Mouse (Mus musculus) thymus, postnatal 0 days (tissue): ENCODE results near the gene Mob2. TPM values are rescaled to one million over a fixed set of nuclear protein-coding genes. Genes with fewer than 3 reads are reported as not detected.

Experiments
- DNase-seq: peaks from one replicate; pipeline ENCODE4 v3.0.0-alpha.2; 2015; ENCODE audit warnings: low spot score
- polyA plus RNA-seq: library from polyadenylated mRNA; unstranded; fragments of >200 nt; fragmentation: Nextera tagmentation; extraction: Ambion mirVana; gene quantifications from 2 replicates; pipeline ENCODE4 v1.2.1, GENCODE M21; 2015

Gene Mob2
- polyA plus RNA-seq, 1 experiment from 2014 or later, result 93.5 TPM

DNA sequence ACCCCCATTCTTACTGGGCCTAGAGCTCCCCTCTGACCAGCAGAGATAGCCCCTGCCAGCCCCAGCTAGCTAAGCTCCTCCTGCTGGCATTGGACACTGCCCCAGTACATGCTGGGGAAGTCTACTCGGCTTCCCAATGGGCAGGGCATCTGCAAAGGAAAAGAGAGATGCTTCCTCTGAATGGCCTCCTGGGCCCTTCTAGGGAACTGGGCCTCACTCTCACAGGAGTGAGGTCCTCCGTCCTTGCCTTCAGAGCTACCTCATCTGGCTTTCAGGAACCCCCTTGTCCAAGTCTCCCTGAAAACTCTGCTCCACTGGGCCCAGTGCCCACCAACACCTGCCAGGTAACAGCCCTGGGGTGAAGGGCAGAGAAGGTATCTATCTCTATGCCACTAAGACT lies 20.0 kb upstream of the Mob2 start:
- DNase-seq, result no peak

DNA sequence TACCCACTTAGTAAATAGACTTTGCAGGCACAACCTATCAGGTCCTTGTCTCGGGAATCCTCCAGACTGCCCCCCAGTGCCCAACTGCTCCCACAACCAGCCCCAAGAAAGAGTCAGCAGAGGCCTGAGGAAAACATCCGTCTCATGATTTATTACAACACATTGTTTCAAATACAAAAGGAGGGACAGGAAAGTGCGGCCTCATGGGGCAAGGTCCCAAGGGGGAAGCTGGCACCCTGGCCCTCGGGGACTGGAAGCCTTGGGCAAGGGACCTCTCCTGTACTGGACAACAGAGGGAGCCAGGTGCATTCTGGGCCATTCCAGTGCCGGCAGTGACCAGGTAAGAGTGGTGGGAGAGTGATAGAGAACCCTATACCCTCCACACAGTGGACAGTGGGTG lies 18.5 kb upstream of the Mob2 start:
- no peak for DNase-seq

DNA sequence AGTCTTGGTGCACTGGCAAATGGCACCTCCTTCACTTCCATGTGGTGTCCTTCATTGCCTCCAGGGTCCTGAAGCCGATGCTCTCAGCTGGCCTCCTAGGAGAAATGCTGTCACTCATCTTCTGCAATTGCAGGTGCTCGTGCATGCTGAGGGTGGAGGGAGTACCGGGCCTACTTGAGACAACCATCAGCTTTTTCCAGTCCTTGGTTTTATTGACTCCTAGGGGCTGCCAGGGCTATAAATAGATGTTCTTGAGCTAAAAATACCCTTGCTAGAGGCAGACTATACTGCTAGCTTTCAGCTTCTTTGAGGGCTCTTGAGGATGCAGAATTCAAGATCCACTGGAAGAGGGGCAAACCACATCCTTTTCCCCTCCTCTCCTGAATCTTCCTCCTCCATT lies 16.3 kb upstream of the Mob2 start:
- DNase-seq, result no peak

DNA sequence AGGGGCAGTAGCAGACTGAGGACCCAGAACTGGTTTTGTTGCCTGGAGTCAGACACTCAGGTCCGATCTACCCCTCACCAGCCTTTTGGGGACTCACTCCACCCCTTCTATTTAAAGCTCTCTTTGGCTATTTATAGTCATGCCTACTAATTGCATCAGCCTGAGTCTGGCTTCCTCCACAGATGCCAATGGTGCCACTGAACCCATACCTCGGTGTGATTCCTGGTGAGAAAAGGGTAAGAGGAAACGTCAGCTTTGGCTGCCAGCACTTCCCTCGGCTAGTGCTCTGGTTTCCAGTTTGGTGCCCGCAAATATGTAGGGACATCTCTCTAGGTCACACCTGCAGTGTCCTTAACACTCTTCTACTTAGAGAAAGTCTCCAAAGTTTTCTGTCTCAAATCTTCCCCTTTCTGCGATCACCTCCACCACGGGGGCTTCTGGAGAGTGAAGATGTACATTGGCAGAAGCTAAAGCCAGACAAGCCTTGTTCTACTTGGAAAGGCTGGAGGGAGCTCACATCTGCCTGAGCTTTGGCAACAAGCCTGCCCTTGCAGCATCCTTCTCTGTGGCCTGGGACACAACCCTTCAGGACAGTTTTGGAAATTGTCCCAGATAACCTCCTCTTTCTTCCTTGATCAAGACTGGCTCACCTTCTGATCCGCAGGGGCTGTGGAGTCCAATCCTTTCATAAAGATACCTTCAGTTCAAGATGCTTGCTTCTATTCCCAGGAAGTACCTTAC lies 13.5 kb upstream of the Mob2 start:
- no peak for DNase-seq

DNA sequence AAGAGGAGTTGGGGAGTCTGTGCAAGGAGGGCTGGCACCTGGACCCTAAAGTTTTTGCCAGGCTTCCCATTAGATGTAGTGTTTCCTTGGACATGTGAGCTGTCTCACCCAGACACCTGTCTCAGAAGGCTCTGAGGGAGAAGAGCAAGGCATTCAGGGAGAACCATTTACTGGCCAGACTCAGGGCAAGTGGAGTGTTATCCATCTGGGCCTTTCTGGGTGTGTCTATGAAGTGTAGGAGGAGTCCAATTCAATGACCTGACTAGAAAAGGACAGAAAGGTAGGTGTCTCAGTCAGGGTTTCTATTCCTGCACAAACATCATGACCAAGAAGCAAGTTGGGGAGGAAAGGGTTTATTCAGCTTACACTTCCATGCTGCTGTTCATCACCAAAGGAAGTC lies 10.9 kb upstream of the Mob2 start:
- no peak for DNase-seq

DNA sequence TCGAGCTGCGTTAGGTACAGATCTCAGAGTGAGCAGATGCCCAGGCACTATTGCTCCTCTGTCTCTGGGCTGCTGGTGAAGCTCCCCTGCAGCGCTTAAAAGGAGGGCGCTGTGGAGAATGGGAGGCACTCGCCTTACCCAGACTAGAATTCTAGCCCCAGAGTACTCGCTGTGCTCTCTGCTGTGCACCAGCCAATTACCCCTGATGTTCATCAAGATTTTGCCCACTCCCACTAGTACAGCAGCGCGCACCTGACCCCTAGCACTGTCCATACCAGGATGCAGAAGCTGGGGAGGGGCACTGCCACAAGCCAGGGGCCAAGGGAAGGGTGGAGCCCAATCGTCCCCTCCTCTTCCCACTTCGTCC lies 10.3 kb upstream of the Mob2 start:
- DNase-seq, result no peak

DNA sequence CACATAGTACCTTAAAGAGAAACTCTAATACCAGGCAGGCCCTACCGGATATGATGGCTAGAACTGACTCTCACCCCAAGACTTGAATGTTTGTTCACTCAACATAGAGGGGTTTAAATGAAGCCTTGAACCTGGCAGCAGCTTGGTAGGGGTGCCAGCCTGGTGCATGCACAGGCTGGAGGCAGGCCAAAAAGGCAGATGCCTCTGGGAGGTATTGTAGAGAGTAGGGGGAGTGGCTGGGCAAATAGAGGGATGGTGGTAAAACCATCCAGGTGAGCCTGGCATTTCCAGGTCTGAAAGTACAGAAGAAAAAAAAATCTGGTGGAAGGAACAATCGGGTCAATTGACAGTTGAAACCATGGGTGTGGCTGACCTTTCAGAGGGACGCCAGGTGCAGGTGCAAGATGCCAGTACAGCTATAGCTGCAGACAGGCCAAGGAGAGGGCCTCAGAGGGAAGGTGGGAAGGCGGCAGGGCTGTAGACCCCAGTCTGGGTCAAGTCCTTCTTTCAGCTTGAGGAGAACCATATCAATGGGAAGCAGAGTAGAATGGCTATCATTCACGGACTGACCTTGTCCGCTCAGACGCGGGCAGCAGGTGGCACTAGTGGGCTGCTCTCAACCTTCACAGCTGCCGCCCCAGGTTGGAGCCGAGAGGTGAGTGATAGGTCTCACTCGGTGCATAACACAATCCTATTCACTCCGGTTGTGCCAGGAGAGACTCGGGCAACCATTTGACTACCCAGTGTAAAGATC lies 9.8 kb upstream of the Mob2 start:
- DNase-seq, result peak; percentile 56

DNA sequence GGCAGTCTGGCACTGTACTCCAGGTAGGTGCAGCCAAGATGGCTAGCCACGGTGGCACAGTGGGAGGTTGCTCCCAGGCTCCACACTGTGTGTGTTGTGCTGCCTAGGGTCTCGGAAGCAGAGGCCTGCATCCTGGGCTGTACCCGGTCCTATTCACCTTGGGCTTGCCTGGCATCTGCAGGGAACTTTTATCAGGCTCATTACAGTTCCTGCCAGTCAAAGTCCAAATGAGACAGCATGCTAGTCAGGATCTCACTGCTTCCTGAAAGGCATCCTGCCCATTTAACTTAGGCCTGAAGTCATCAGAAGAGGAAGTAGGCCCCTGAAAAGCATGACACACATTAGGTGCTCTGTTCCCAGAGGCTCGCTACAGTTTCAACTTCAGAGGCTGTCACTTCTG lies 7.6 kb upstream of the Mob2 start:
- DNase-seq, result no peak

DNA sequence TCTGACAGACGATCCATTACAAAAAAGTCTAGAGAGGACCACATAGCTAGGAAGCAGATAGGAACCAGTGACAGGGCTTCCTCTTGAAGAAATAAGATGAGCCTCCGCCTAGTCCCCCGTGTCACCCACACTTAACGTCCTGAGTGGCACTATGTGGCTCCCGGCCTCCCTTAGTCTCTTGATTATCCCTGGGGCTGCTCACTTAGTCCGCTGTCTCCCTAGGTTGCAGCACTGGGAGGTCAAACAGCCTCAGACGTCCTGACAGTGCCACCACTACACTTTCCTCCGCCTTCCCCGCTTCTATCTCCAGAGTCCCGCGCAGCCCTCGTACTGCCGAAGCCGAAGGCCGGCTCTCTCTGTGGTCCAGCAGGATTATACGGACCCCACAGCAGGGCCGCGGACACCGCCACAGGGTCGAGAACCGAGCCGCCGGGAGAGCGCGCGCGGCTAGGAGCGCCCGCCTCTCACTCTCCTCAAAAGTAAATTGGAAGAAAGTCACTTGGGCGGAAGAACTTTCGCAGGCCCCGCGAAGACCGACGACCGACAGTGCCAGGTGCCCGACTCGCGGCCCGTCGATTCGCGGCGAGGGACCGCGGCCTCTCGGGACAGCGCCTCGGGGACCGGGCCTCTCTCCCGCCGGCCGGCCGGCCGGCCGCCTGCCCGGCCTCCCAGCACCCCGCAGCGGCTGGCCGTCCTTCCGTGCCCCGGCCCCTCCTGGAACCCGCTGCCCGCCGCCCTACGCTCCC lies 507 bp downstream of the Mob2 start:
- peak; percentile 37 for DNase-seq

DNA sequence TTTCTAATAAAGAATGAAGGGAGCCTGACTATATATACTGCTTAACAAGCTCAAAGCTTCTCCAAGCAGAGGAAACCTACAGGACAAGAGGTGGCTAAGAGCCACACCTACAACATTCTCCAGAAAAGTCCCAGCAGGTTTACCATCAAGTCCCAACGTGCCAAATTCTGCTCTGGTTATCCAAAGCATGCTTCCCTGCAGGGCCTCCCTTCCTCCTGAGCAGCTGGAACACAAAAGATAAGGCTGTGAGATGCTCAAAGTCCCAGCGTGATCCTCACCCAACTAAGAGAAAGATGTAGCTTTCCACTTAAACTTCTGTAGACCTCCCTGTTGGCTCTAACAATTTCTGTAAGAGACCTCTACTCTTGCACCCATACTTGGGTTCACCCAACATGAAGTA lies 1.8 kb downstream of the Mob2 start:
- no peak for DNase-seq

DNA sequence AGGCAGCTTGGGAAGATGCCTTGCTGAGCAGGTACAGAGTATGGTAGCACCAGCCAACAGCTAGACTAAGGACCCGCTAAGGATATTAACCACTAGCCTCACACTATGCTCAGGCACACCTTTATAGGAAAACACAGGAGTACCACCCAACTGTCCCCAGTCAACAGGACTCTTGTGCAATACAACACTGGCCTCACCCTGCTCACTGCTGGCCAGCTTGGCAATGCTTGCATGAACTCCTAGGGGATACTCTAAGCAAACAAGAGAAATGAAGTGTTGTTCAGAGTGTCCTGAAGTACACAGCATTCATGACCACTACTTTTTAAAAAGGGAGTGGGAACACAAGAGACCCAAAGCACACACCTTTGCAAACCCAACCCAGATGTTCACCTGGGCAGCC lies 3.7 kb downstream of the Mob2 start:
- no peak for DNase-seq

DNA sequence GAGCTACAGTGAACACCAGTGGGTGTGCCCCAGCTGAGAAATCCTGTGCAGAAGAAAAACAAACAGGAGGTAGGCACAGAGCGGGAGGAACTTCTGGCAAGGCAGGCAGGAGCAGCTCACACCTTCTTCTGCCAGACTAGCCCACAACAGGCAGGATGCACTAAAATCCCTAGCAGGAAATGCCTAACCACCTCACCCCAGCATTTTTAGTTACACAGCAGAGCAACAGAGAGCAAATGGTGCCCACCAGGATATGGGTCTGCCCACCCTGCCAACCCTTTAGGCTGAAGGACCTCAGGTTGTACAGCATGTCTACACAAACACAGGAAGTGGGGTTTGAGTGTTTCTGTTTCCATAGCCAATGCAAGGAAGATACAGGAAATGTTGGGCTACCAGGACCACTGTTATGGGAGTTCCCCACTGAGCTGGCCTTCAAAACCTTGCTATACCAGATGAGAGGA lies 4.2 kb downstream of the Mob2 start:
- peak; percentile 61 for DNase-seq

DNA sequence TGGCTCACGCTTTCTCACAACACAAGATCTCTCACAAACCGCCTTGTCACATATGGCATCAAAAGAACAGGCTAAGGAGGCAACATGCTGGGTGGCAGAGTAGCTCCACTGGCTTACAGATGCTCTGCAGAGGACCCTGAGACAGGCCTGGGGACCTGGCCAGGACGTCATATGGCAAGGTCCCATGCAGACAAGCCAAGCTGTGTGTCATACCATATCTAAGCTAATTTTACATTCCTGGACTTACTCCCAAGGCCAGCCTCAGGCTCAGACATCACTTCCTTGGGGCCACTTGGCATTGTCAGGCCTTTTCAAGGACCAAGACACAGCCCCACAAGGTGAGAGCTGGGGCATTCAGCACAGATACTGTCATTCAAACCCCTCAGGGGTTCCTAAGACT lies 5.4 kb downstream of the Mob2 start:
- DNase-seq, result no peak

DNA sequence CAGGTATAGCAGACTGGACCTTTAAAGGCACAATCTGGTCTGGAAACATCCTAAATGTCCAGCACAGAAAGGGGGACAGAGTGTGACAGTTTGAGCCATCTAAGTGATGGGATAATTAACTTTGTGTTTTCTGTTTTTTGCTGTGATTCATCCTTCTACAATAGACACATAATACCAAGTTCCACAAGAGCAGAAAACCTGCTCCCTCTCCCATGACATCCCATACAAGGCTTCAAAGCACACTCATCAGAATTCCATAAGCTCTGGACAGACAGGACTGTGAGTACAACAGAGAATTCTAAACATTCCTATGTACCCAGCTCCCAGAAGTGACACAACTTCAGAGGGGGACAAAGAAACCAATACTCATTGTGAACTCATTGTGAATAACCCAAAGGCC lies 10.3 kb downstream of the Mob2 start:
- DNase-seq, result no peak

DNA sequence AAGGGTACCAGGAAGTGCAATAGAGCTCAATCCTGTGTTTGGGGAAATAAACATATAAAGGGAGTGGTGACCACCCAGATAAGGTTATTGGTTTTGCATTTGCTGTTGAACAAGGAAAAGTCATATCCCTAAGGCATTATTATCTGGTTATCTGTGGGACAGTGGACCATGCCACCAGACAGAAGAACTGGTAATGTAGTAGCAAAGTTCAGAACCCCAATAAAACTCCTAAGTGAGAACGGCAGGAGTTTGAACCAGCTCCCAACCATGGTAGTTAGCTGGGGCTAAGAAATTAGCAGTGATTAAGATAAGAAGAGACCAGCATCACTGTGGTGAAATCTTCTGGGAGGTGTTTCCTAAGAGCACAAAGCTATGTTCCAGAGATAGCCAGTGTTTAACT lies 14.9 kb downstream of the Mob2 start:
- DNase-seq, result no peak

DNA sequence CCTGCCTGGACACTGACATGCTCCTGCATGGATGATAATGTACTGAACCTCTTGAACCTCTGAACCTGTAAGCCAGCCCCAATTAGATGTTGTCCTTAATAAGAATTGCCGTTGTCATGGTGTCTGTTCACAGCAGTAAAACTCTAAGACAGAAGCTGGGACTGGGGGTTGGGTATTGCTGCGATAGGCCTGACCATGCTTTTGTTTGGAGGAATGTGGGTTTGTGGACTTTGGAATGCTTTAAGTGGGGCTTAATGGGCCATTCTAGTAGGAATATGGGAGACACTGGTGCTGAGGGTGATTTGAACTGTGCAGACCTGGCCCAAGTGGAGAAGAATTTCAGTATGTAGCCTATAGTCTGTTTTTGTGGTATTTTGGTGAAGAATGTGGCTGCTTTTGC lies 15.5 kb downstream of the Mob2 start:
- DNase-seq, result no peak

DNA sequence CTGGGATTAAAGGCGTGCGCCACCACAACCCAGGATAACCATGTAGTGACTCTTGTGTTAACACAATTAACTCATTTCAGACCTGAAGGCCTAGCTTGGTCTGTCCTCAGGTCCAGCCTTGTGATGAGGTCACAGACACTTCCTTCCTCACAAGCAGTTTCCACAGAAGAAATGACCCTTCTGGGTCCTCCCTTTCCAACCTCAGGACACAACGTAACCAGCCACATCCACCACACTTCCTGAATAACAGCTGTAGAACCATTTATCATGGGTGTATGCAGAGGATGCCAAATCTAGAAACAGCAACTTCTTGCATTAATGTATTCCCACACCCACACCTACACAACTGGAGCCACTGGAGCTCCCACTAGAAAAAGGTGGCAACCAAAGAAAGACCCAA lies 20.1 kb downstream of the Mob2 start:
- no peak for DNase-seq

DNA sequence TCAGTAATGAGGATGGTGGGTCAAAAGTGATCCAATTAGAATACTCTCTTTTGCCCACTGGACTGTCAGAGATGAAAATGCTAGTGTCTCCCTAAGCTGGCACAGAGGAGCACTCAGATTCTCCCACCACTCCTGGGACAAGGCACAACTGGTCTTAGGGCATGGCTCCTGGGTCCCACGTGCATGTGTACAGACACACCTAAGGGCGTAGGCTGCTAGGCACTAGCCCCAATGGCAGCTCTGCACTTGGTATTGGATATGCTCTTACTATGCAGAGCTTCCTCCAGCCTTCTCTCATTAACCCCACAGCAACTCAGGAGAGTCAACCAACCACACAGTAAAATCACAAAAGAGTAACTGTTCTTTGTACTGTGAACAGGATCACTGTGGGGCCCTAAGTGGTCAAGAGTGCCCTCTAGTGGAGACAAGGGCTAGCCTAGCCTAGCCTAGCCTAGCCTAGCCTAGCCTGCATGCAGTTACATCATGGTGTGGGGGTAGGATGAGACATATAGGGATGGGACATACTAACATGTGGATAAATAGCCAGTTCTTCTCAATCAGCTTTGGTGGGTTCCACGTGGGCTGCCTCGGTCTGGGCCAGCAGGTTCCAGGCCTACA lies 23.2 kb downstream of the Mob2 start:
- peak; percentile 57 for DNase-seq

DNA sequence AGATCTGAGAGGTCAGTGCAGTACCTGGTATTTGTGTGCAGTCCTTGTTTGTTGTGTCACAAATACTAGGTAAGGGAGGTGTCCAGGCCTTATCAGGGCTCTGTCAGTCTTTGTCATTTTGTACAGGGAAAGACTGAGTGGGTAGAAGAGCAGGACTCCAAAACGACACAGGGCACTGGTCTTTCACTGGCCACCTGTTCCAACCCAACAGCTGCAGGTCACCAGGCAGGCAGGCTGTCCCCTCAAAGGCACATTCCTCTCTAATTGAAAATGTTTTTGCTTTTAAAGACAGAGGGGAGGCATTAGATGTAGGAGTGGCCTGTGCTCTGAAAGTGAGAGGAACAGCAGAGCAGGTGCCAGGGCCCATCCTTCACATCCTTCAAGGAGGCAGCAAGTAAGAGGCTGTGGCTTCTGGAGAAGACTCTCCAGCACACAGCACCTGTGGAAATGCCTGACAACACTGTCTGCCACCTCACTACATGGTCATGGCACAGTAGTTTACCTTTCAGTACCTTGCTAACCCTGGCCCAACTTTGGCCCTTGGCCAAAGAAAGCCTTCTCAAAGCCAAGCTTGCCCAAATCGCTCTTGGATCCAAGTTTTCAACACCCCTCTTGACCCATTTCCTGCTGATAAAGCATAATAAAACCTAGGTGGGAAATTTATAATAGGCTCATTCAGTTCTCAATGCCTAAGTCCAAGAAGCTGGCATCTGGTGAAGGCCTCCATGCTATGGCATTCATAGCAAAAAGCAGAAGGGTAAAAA lies 25.6 kb downstream of the Mob2 start:
- no peak for DNase-seq

DNA sequence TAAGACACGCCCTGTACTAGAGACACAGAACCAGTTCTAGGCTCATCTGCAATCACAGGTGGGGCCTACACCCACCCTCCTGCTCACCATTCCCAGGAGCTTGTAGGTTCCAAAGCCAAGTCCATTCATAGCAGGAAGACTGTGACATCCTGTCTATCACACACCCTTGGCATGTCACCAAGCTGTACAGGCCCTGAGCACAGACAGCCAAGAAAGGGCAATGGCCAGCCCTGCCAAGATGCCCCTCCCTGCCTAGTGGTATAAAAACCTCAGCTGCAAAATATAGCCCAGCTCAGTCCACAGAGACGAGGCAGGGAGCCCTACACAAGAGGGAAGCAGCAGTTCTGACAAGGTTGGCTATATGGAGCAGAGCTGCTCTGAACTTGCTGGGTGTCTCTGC lies 26.7 kb downstream of the Mob2 start:
- no peak for DNase-seq

DNA sequence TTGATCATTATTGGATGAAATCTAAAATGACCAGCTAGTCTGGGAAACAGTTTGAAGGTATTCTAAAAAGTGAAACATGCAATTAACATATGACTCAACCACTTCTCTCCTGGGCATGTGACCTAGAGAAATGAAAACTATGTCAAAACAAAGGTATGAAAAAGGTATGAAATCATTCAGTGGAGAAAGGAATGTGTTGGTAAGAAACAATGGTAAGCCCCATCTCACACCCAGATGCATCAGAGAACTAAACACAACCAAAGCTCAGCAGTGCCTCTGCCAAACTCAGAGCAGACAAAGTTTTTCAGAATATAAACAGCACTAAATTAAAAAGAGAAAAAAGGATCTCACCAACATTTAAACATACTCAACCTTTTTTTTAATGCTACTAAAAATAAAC lies 30.8 kb downstream of the Mob2 start:
- no peak for DNase-seq
